ENCODE assay signal across 7 mouse cellular contexts in the genomic region with DNA sequence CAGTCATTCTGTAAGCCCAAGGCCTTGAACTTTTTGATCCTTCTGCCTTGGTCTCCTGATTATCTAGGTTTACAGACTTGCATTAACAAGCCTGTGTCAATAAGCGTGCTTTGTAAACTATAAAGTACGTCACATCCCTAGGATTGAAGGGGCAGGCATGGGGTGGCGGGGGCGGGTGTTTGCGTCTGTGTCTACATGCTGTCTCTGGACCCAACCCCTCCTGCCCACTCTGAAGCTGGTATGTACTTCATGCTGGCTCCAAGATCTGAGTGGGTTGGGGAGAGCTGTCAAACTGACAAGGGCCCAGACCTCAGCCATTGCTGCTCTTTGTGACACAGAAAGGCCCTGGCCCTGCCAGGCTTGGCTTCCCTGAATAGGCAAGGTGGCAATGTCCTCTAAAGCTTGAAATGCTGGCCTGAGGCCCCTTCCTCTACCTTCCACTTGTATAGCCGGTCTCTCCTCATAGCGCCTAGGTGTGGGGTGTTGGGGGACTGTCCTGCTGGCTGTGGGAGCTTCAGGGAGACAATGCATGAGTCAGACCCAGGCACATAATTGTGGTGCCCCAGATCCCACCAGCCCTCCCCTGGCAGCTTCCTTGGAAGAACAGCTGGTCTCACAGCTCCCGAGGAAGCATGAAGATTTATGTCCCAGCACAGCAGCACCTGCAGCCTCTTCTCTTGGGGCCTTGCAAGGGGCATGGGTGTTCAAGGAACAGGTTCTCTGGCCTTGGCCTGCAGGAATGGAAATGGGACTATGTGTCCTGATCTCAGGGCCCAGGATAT. TPM values are rescaled to one million over a fixed set of nuclear protein-coding genes. Genes with fewer than 3 reads are reported as not detected.
DNase-seq lines count a peak whose midpoint lies in the region; ATAC-seq and TF ChIP-seq lines count a peak whose summit lies in the region.

No protein-coding gene starts in this region.

- no peaks in the 10 kb centered on the region for H3K9me3 ChIP-seq in kidney, embryonic 14.5 days (ENCODE audit: control insufficient read depth, low read length)
- H3K9me3 ChIP-seq in liver, postnatal 0 days (ENCODE audit: low read length): no peaks in the 10 kb centered on the region
- no peaks in the 10 kb centered on the region for H3K9me3 ChIP-seq in midbrain, embryonic 15.5 days

- H3K36me3 ChIP-seq in kidney, embryonic 14.5 days (ENCODE audit: control insufficient read depth, insufficient read depth, low read length): no peaks in the 10 kb centered on the region
- no peaks in the 10 kb centered on the region for H3K36me3 ChIP-seq in C2C12 (ENCODE audit: control insufficient read depth, insufficient read depth)
- H3K36me3 ChIP-seq in liver, postnatal 0 days (replicated peaks; ENCODE audit: insufficient read depth, low read length): no peaks in the 10 kb centered on the region
- peaks cover 14% of the 10 kb centered on the region for H3K36me3 ChIP-seq in midbrain, embryonic 15.5 days (replicated peaks)

- 0 out of 2 replicates have a peak, but pooled peaks have one; percentile 36 for ATAC-seq in kidney, embryonic 14.5 days (ENCODE audit: low FRiP score, low TSS enrichment)
- peak; percentile 50 for ATAC-seq in liver, postnatal 0 days
- no peak for ATAC-seq in midbrain, embryonic 15.5 days (replicated peaks)

- H3K79me2 ChIP-seq in C2C12 (ENCODE audit: control insufficient read depth, insufficient read depth): no peaks in the 10 kb centered on the region

- TF ChIP-seq EP300 in liver, postnatal 0 days (IDR thresholded peaks at IDR 0.05; ENCODE audit: low read depth): no peak

- no peaks in the 10 kb centered on the region for H3K79me3 ChIP-seq in C2C12 (ENCODE audit: low read depth)

- peak overlapping the region; percentile 48; the same call in 1 of the 2 replicates for H3K27ac ChIP-seq in kidney, embryonic 14.5 days (ENCODE audit: low read depth, low read length)
- H3K27ac ChIP-seq in liver, postnatal 0 days (ENCODE audit: low read depth): no peak overlapping the region
- no peak overlapping the region for H3K27ac ChIP-seq in midbrain, embryonic 15.5 days

- no peak overlapping the region for H3ac ChIP-seq in C2C12 (ENCODE audit: control insufficient read depth, insufficient read length, low read depth)

- WGBS in kidney, embryonic 14.5 days: 70% methylated on average over 8 of the region's 8 CpGs
- whole genome bisulfite sequencing in liver, postnatal 0 days (ENCODE audit: insufficient replicate concordance): 60% methylated on average over 8 of the region's 8 CpGs
- WGBS in midbrain, embryonic 15.5 days: 82% methylated on average over 8 of the region's 8 CpGs

- no peak overlapping the region for H3K9ac ChIP-seq in kidney, embryonic 14.5 days (ENCODE audit: low read depth, low read length)
- H3K9ac ChIP-seq in liver, postnatal 0 days (replicated peaks): no peak overlapping the region
- H3K9ac ChIP-seq in midbrain, embryonic 15.5 days: no peak overlapping the region

- TF ChIP-seq CTCF in C2C12 (IDR thresholded peaks at IDR 0.05; ENCODE audit: control insufficient read depth, insufficient read depth, insufficient read length): no peak
- TF ChIP-seq CTCF in liver, postnatal 0 days (IDR thresholded peaks at IDR 0.05; ENCODE audit: low read depth): no peak

- H3K4me1 ChIP-seq in kidney, embryonic 14.5 days (ENCODE audit: control insufficient read depth, insufficient read depth, low read length): peaks cover 18% of the 10 kb centered on the region; the same call in 1 of the 2 replicates
- H3K4me1 ChIP-seq in liver, postnatal 0 days (ENCODE audit: insufficient read depth): peaks cover 16% of the 10 kb centered on the region
- no peaks in the 10 kb centered on the region for H3K4me1 ChIP-seq in midbrain, embryonic 15.5 days

- no peak overlapping the region for H3K4me3 ChIP-seq in kidney, embryonic 14.5 days (ENCODE audit: low read length)
- no peak overlapping the region for H3K4me3 ChIP-seq in C2C12 (ENCODE audit: insufficient read depth, poor library complexity, severe bottlenecking)
- no peak overlapping the region for H3K4me3 ChIP-seq in liver, postnatal 0 days (ENCODE audit: low read depth, low read length)
- no peak overlapping the region for H3K4me3 ChIP-seq in midbrain, embryonic 15.5 days

- DNase-seq in kidney, postnatal 36 days: no peak
- DNase-seq in Muller cell, postnatal 12 days (ENCODE audit: inconsistent ontology term): peak; percentile 77
- DNase-seq in liver, postnatal 0 days: no peak
- DNase-seq in thymus, postnatal 25 days: no peak

- no peak overlapping the region for H3K4me2 ChIP-seq in kidney, embryonic 14.5 days (replicated peaks; ENCODE audit: low read depth, low read length)
- H3K4me2 ChIP-seq in liver, postnatal 0 days (ENCODE audit: low read depth, low read length): no peak overlapping the region
- no peak overlapping the region for H3K4me2 ChIP-seq in midbrain, embryonic 15.5 days

- H3K27me3 ChIP-seq in kidney, embryonic 14.5 days (ENCODE audit: control insufficient read depth, insufficient read depth, low read length): no peaks in the 10 kb centered on the region
- H3K27me3 ChIP-seq in C2C12 (ENCODE audit: control insufficient read depth, insufficient read depth, insufficient read length): no peaks in the 10 kb centered on the region
- no peaks in the 10 kb centered on the region for H3K27me3 ChIP-seq in liver, postnatal 0 days (ENCODE audit: insufficient read depth, low read length)
- no peaks in the 10 kb centered on the region for H3K27me3 ChIP-seq in midbrain, embryonic 15.5 days (replicated peaks)

TF ChIP-seq in C2C12, 6 proteins besides CTCF, POLR2A, EP300 and RAD21:
- no peak for TF ChIP-seq FOSL1 (IDR thresholded peaks at IDR 0.05; ENCODE audit: insufficient read depth, low read length, poor library complexity, severe bottlenecking)
- TF ChIP-seq MYOD1 (IDR thresholded peaks at IDR 0.05; ENCODE audit: control insufficient read depth, insufficient read length, low read depth): peak; percentile 89

RNA-seq across cellular contexts. Expression of a gene that starts 28.4 kb away (rescaled TPM):
- 12.1 and 15.4 TPM in 2 replicates for polyA plus RNA-seq in kidney, embryonic 14.5 days (2014; fragmentation: Nextera tagmentation; extraction: Ambion mirVana)
- 3.6 TPM for polyA plus RNA-seq in C2C12 (2012; fragmentation: generic; extraction: Trizol)
- polyA plus RNA-seq in liver, postnatal 0 days (2015; fragmentation: Nextera tagmentation; extraction: Ambion mirVana): 1.7 TPM in 2 replicates
- 51.8 and 53.3 TPM in 2 replicates for polyA plus RNA-seq in midbrain, embryonic 15.5 days (2015; fragmentation: Nextera tagmentation; extraction: Ambion mirVana)

RNA-seq across cellular contexts. Expression of a gene that starts 56.2 kb away (rescaled TPM):
- 1.1 and 1.5 TPM in 2 replicates for polyA plus RNA-seq in kidney, embryonic 14.5 days (2014; fragmentation: Nextera tagmentation; extraction: Ambion mirVana)
- not detected for polyA plus RNA-seq in C2C12 (2012; fragmentation: generic; extraction: Trizol)
- 0.35 and 0.37 TPM in 2 replicates for polyA plus RNA-seq in liver, postnatal 0 days (2015; fragmentation: Nextera tagmentation; extraction: Ambion mirVana)
- polyA plus RNA-seq in midbrain, embryonic 15.5 days (2015; fragmentation: Nextera tagmentation; extraction: Ambion mirVana): 7.1 and 7.5 TPM in 2 replicates

RNA-seq across cellular contexts. Expression of a gene that starts 56.6 kb away (rescaled TPM):
- polyA plus RNA-seq in kidney, embryonic 14.5 days (2014; fragmentation: Nextera tagmentation; extraction: Ambion mirVana): 459 and 599 TPM in 2 replicates
- polyA plus RNA-seq in C2C12 (2012; fragmentation: generic; extraction: Trizol): 1,202 TPM
- polyA plus RNA-seq in liver, postnatal 0 days (2015; fragmentation: Nextera tagmentation; extraction: Ambion mirVana): 24.0 and 29.6 TPM in 2 replicates
- 235 and 259 TPM in 2 replicates for polyA plus RNA-seq in midbrain, embryonic 15.5 days (2015; fragmentation: Nextera tagmentation; extraction: Ambion mirVana)
